Mouse (Mus musculus) embryonic facial prominence, embryonic 13.5 days (tissue): Measurements from ENCODE around the gene Gm15085. TPM values are rescaled to one million over a fixed set of nuclear protein-coding genes. Genes with fewer than 3 reads are reported as not detected.
"Not testable (repeated sequence)": the region's sequence is repeated elsewhere in the genome, so short reads cannot be mapped to it uniquely, and the experiment has no call there.

Experiments used
- ATAC-seq: fragments of 200-750 bp; cut with Nextera tagmentation; 2 replicates; pipeline ENCODE4 v1.8.0; 2017; ENCODE audit warnings: low read depth; ENCODE audit not compliant: insufficient number of reproducible peaks, insufficient read depth, low FRiP score, low TSS enrichment
- H3K27ac ChIP-seq: fragments of 300-500 bp; sonication (generic); 2 replicates; pipeline ENCODE4 v1.5.1; 2015; ENCODE audit warnings: moderate library complexity, mild to moderate bottlenecking, inconsistent platforms
- H3K27me3 ChIP-seq: fragments of 300-500 bp; sonication (generic); 2 replicates; pipeline ENCODE4 v1.6.1; 2015; ENCODE audit warnings: mild to moderate bottlenecking, inconsistent platforms
- H3K36me3 ChIP-seq: fragments of 300-500 bp; sonication (generic); 2 replicates; pipeline ENCODE4 v1.6.1; 2015; ENCODE audit warnings: mild to moderate bottlenecking, inconsistent platforms
- H3K4me1 ChIP-seq: fragments of 300-500 bp; sonication (generic); 2 replicates; pipeline ENCODE4 v1.6.1; 2015; ENCODE audit warnings: inconsistent platforms
- H3K4me2 ChIP-seq: fragments of 300-500 bp; sonication (generic); 2 replicates; pipeline ENCODE4 v1.6.1; 2015; ENCODE audit warnings: moderate library complexity, mild to moderate bottlenecking, inconsistent platforms
- H3K4me3 ChIP-seq: fragments of 300-500 bp; sonication (generic); 2 replicates; pipeline ENCODE4 v1.5.1; 2015; ENCODE audit warnings: mild to moderate bottlenecking, inconsistent platforms
- H3K9ac ChIP-seq: fragments of 300-500 bp; sonication (generic); 2 replicates; pipeline ENCODE4 v1.6.1; 2015; ENCODE audit warnings: mild to moderate bottlenecking, inconsistent platforms
- H3K9me3 ChIP-seq: fragments of 300-500 bp; sonication (generic); 2 replicates; pipeline ENCODE4 v1.6.1; 2016; ENCODE audit warnings: inconsistent platforms
- WGBS: fragments of 180-500 bp; shearing (Covaris S2); methylation state at CpG from one replicate; pipeline ENCODE4 v1.1.7; 2015; ENCODE audit warnings: mixed read lengths; 5-methylcytosine and 5-hydroxymethylcytosine counted together
- polyA plus RNA-seq: library from polyadenylated mRNA; unstranded; fragments of >200 nt; fragmentation: Nextera tagmentation; extraction: Ambion mirVana; gene quantifications from 2 replicates; pipeline ENCODE4 v1.2.1, GENCODE M21; 2015

Gm15085 gene
- not detected in 2 replicates for polyA plus RNA-seq

DNA sequence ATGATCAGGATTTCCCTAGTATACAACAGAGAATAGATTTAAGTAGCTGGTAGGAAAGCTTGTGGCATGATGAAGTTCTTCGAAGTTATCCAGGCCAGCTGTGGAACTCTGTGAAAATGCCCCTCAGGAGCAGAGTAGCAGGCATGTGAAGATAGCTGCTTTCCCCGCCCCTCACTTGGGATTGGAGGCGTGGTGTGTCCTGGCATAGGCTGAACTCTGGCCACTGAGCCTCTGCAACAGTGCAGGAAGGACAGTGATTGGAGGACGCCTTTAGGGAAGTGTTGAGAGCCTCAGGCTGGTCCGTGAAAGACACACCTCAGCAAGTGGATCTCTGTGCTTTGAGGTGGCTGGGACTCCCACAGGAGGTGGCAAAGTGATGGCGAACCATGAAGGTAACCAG, at the start of gene Gm15085:
TSS of gene Gm15085 (plus strand) at position 301 of the 400 bp plus-strand sequence.
- not testable (repeated sequence) for ATAC-seq, H3K9ac ChIP-seq, H3K4me3 ChIP-seq, H3K4me2 ChIP-seq, H3K9me3 ChIP-seq, H3K27ac ChIP-seq, H3K4me1 ChIP-seq, H3K27me3 ChIP-seq, H3K36me3 ChIP-seq
- WGBS = no CpG with 5 or more reads among the region's 6 CpGs

Other genes with a start within 250 kb of the Gm15085 start
- not detected in 2 replicates for gene Gm15093, start 175.2 kb upstream of the Gm15085 start, polyA plus RNA-seq
- gene Gm10439, start 147.0 kb downstream of the Gm15085 start, polyA plus RNA-seq = not detected in 2 replicates